In the genomic region with DNA sequence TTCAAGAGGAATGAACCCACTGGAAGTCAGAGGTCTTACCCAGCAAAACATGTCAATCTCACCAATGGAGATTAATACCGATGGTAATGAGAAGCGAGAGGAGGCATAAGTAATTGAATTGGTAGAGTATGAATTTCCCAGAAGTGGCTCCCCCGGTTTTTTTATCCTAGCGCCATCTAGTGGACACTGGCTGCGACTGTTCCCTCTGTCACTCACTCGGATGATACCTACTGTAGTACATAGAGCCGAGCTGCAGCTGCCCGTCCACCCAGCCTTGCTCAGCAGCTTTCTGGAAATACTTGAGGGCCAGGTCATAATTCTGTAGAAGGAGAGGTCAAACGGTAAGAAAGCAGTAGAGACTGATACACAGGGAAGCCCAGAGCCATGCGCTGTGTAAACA, we compare ENCODE assay signal across 8 mouse cellular contexts. TPM values are rescaled to one million over a fixed set of nuclear protein-coding genes. Genes with fewer than 3 reads are reported as not detected.
DNase-seq lines count a peak whose midpoint lies in the region; ATAC-seq and TF ChIP-seq lines count a peak whose summit lies in the region.

No protein-coding gene starts in this region.

- intact Hi-C loops in gastrocnemius, adult 2 months (cut with DNase I) = loop anchor here (5.0 kb wide), 1 partner anchor 414 kb away; no protein-coding TSS in a partner anchor

- 30% methylated on average over 10 of the region's 10 CpGs for WGBS in limb, embryonic 14.5 days
- WGBS in midbrain, postnatal 0 days = 29% methylated on average over 10 of the region's 10 CpGs

- TF ChIP-seq CTCF in testis, adult 2 months (IDR thresholded peaks at IDR 0.05; ENCODE audit: control insufficient read depth, insufficient read depth, insufficient replicate concordance, low read depth, low read length) = peak; percentile 55; the same call in 1 of the 2 replicates
- TF ChIP-seq CTCF in gastrocnemius, adult 2 months (IDR thresholded peaks at IDR 0.05) = peak; percentile 87
- TF ChIP-seq CTCF in midbrain, postnatal 0 days (IDR thresholded peaks at IDR 0.05) = peak; percentile 79

- DNase-seq in testis, postnatal 14 days (ENCODE audit: low spot score) = no peak
- DNase-seq in cerebellum, adult 9-10 months = peak; percentile 48
- DNase-seq in gastrocnemius, adult 2 months = peak; percentile 65
- peak; percentile 43 to 61 for DNase-seq in kidney, adult 8-10 months
- DNase-seq in limb, embryonic 14.5 days (ENCODE audit: low spot score) = peak; percentile 58
- DNase-seq in midbrain, postnatal 0 days (ENCODE audit: low spot score) = peak; percentile 72
- DNase-seq in spleen, postnatal 4 days (ENCODE audit: low spot score in 2 of 2) = peak; percentile 49 to 78

- no peaks in the 10 kb centered on the region for H3K9me3 ChIP-seq in limb, embryonic 14.5 days (ENCODE audit: control insufficient read depth, low read length)
- no peaks in the 10 kb centered on the region for H3K9me3 ChIP-seq in midbrain, postnatal 0 days (ENCODE audit: low read length)

- H3K4me3 ChIP-seq in testis, adult 2 months (ENCODE audit: control insufficient read depth, low read depth, low read length) = no peak overlapping the region
- no peak overlapping the region for H3K4me3 ChIP-seq in gastrocnemius, adult 2 months
- no peak overlapping the region for H3K4me3 ChIP-seq in limb, embryonic 14.5 days (replicated peaks; ENCODE audit: low read length)
- H3K4me3 ChIP-seq in midbrain, postnatal 0 days (ENCODE audit: low read depth, low read length) = no peak overlapping the region

- peaks cover 6% of the 10 kb centered on the region for H3K36me3 ChIP-seq in testis, adult 2 months (ENCODE audit: control insufficient read depth, insufficient read depth, low read length)
- H3K36me3 ChIP-seq in limb, embryonic 14.5 days (ENCODE audit: control insufficient read depth, insufficient read depth, low read length) = peaks cover 82% of the 10 kb centered on the region
- H3K36me3 ChIP-seq in midbrain, postnatal 0 days (ENCODE audit: insufficient read depth, low read length) = peaks cover 64% of the 10 kb centered on the region

- H3K27me3 ChIP-seq in testis, adult 2 months (ENCODE audit: control insufficient read depth, insufficient read depth, low read length) = no peaks in the 10 kb centered on the region
- H3K27me3 ChIP-seq in limb, embryonic 14.5 days (ENCODE audit: control insufficient read depth, insufficient read depth, low read length) = no peaks in the 10 kb centered on the region
- H3K27me3 ChIP-seq in midbrain, postnatal 0 days (ENCODE audit: insufficient read depth, low read length) = no peaks in the 10 kb centered on the region

- no peak for ATAC-seq in limb, embryonic 14.5 days (ENCODE audit: low FRiP score, low read depth)
- ATAC-seq in midbrain, postnatal 0 days (ENCODE audit: low FRiP score) = peak; percentile 66

- no peak for TF ChIP-seq POLR2A in testis, adult 2 months (IDR thresholded peaks at IDR 0.05; ENCODE audit: control insufficient read depth, low read depth, low read length)
- TF ChIP-seq POLR2A in limb, embryonic 14.5 days (IDR thresholded peaks at IDR 0.05; ENCODE audit: borderline replicate concordance, extremely low read depth, insufficient read depth, insufficient read length) = no peak

- H3K9ac ChIP-seq in limb, embryonic 14.5 days (ENCODE audit: low read depth, low read length, severe bottlenecking) = no peak overlapping the region
- H3K9ac ChIP-seq in midbrain, postnatal 0 days (replicated peaks; ENCODE audit: low read length, poor library complexity, severe bottlenecking) = no peak overlapping the region

- no peaks in the 10 kb centered on the region for H3K4me1 ChIP-seq in testis, adult 2 months (ENCODE audit: control insufficient read depth, insufficient read depth, low read length)
- H3K4me1 ChIP-seq in limb, embryonic 14.5 days (ENCODE audit: control insufficient read depth, insufficient read depth, low read length) = no peaks in the 10 kb centered on the region
- H3K4me1 ChIP-seq in midbrain, postnatal 0 days (ENCODE audit: insufficient read depth, low read length) = no peaks in the 10 kb centered on the region

- no peak overlapping the region for H3K27ac ChIP-seq in testis, adult 2 months (ENCODE audit: control insufficient read depth, insufficient read depth, low read depth, low read length)
- H3K27ac ChIP-seq in gastrocnemius, adult 2 months = no peak overlapping the region
- no peak overlapping the region for H3K27ac ChIP-seq in limb, embryonic 14.5 days (replicated peaks; ENCODE audit: low read depth, low read length)
- H3K27ac ChIP-seq in midbrain, postnatal 0 days (ENCODE audit: low read depth, low read length) = no peak overlapping the region

- no peak overlapping the region for H3K4me2 ChIP-seq in limb, embryonic 14.5 days (replicated peaks; ENCODE audit: low read depth, low read length, severe bottlenecking)
- H3K4me2 ChIP-seq in midbrain, postnatal 0 days (ENCODE audit: low read depth, low read length, poor library complexity, severe bottlenecking) = no peak overlapping the region

RNA-seq across cellular contexts. Expression of a gene that starts 27.8 kb away (rescaled TPM):
- 19.7 and 24.3 TPM in 2 replicates for polyA plus RNA-seq in testis, adult 2 months (2012; rRNA removed)
- 10 to 100 TPM; 53.3 to 61.6 TPM for total RNA-seq in gastrocnemius, adult 2 months (2021)
- polyA plus RNA-seq in limb, embryonic 14.5 days (2012; rRNA removed) = 9.9 and 10.4 TPM in 2 replicates
- 9.6 and 10.8 TPM in 2 replicates for polyA plus RNA-seq in limb, embryonic 14.5 days (2014; fragmentation: Nextera tagmentation; extraction: Ambion mirVana)
- total RNA-seq in midbrain, postnatal 0 days (2014; rRNA removed) = 9.4 and 16.8 TPM in 2 replicates
- polyA plus RNA-seq in midbrain, postnatal 0 days (2015; fragmentation: Nextera tagmentation; extraction: Ambion mirVana) = 5.6 and 7.4 TPM in 2 replicates

RNA-seq across cellular contexts. Expression of a gene that starts 33.0 kb away (rescaled TPM):
- 15.8 and 17.3 TPM in 2 replicates for polyA plus RNA-seq in testis, adult 2 months (2012; rRNA removed)
- 10 to 100 TPM; 40.8 to 53.3 TPM for total RNA-seq in gastrocnemius, adult 2 months (2021)
- 50.6 and 58.3 TPM in 2 replicates for polyA plus RNA-seq in limb, embryonic 14.5 days (2012; rRNA removed)
- polyA plus RNA-seq in limb, embryonic 14.5 days (2014; fragmentation: Nextera tagmentation; extraction: Ambion mirVana) = 81.0 and 97.1 TPM in 2 replicates
- 67.3 and 86.7 TPM in 2 replicates for total RNA-seq in midbrain, postnatal 0 days (2014; rRNA removed)
- 92.6 and 93.3 TPM in 2 replicates for polyA plus RNA-seq in midbrain, postnatal 0 days (2015; fragmentation: Nextera tagmentation; extraction: Ambion mirVana)
